Mouse (Mus musculus) gastrocnemius, postnatal 14 days (tissue): ENCODE results near the gene Mpv17l. TPM values are rescaled to one million over a fixed set of nuclear protein-coding genes. Genes with fewer than 3 reads are reported as not detected.
"Not testable (repeated sequence)": the region's sequence is repeated elsewhere in the genome, so short reads cannot be mapped to it uniquely, and the experiment has no call there.

Experiments
- DNase-seq: peaks from one replicate; pipeline ENCODE4 v3.0.0; 2021; ENCODE audit warnings: mixed read lengths
- intact Hi-C: fragments of 180-260 bp; cut with DNase I; formaldehyde crosslinking; loops from one replicate; pipeline ENCODE4 v1.15.1; 2025; ENCODE audit warnings: low total_unique reads
- long read RNA-seq, 2 experiments: library from polyadenylated mRNA; stranded (forward); transcript quantifications; one replicate each; pipeline ENCODE4 v2.0.0; 2021
- total RNA-seq, 2 experiments: library from RNA; stranded (reverse); gene quantifications; 2 replicates each; pipeline ENCODE4 v1.2.3; 2021

The Mpv17l gene
- 1 to 10 TPM; 2.8 to 2.9 TPM for total RNA-seq
- long read RNA-seq, experiment 1: 0 reads
- long read RNA-seq, experiment 2, partial matches to known transcripts: 0 of 5 reads
- long read RNA-seq, experiment 2, other reads (novel, unspliced or antisense): 3 of 5 reads

- DNase-seq: peak; percentile 95
- intact Hi-C loops: no loop called here
These were observed at the start of gene Mpv17l, which contains the start of gene Pdxdc1 for GRCm38 (mm10) chr16:13902888-13903483. Gene Mpv17l (plus strand): TSS chr16:13903161. Gene Pdxdc1 (minus strand): TSS chr16:13903131.

GRCm38 (mm10) chr16:13853886-13854285 lies 49.1 kb upstream of the Mpv17l start:
- no peak for DNase-seq
- intact Hi-C loops: no loop called here

- intact Hi-C loops: no loop called here
- DNase-seq: no peak
These were observed 36.9 kb upstream of the Mpv17l start for GRCm38 (mm10) chr16:13866076-13866475.

GRCm38 (mm10) chr16:13866616-13867015 lies 36.3 kb upstream of the Mpv17l start:
- no peak for DNase-seq
- intact Hi-C loops: no loop called here

GRCm38 (mm10) chr16:13867406-13867805 lies 35.6 kb upstream of the Mpv17l start:
- DNase-seq, intact Hi-C loops: not testable (repeated sequence)

GRCm38 (mm10) chr16:13867910-13868514 lies 34.9 kb upstream of the Mpv17l start:
- no peak for DNase-seq
- intact Hi-C loops: no loop called here

GRCm38 (mm10) chr16:13875483-13875882 lies 27.5 kb upstream of the Mpv17l start:
- intact Hi-C loops: no loop called here
- no peak for DNase-seq

- intact Hi-C loops: no loop called here
- no peak for DNase-seq
These were observed 19.7 kb upstream of the Mpv17l start for GRCm38 (mm10) chr16:13883094-13883774.

- intact Hi-C loops: no loop called here
- DNase-seq: no peak
These were observed 12.5 kb upstream of the Mpv17l start for GRCm38 (mm10) chr16:13890449-13890848.

GRCm38 (mm10) chr16:13892850-13893249 lies 10.1 kb upstream of the Mpv17l start:
- intact Hi-C loops: no loop called here

GRCm38 (mm10) chr16:13894097-13894496 lies 8.9 kb upstream of the Mpv17l start:
- DNase-seq: no peak
- intact Hi-C loops: no loop called here

More at GRCm38 (mm10) chr16:13892850-13893249, 10.1 kb upstream of the Mpv17l start:
- no peak for DNase-seq

GRCm38 (mm10) chr16:13895740-13896139 lies 7.2 kb upstream of the Mpv17l start:
- intact Hi-C loops: no loop called here
- no peak for DNase-seq

GRCm38 (mm10) chr16:13896357-13896756 lies 6.6 kb upstream of the Mpv17l start:
- intact Hi-C loops: no loop called here
- no peak for DNase-seq

- intact Hi-C loops: no loop called here
- DNase-seq: peak; percentile 5
These were observed 4.0 kb upstream of the Mpv17l start for GRCm38 (mm10) chr16:13898981-13899380.

- DNase-seq: no peak
- intact Hi-C loops: no loop called here
These were observed 547 bp upstream of the Mpv17l start for GRCm38 (mm10) chr16:13902397-13902831.

- DNase-seq: peak; percentile 58
- intact Hi-C loops: no loop called here
These were observed 527 bp downstream of the Mpv17l start for GRCm38 (mm10) chr16:13903488-13903887.

- no peak for DNase-seq
- intact Hi-C loops: no loop called here
These were observed 4.3 kb downstream of the Mpv17l start for GRCm38 (mm10) chr16:13907297-13907696.

GRCm38 (mm10) chr16:13920093-13920492 lies 17.1 kb downstream of the Mpv17l start:
- intact Hi-C loops: no loop called here
- no peak for DNase-seq

- intact Hi-C loops: no loop called here
- DNase-seq: no peak
These were observed 18.1 kb downstream of the Mpv17l start for GRCm38 (mm10) chr16:13921063-13921462.

GRCm38 (mm10) chr16:13921781-13922180 lies 18.8 kb downstream of the Mpv17l start:
- intact Hi-C loops: no loop called here
- no peak for DNase-seq
